ENCODE assay signal across 9 mouse cellular contexts in the genomic region with DNA sequence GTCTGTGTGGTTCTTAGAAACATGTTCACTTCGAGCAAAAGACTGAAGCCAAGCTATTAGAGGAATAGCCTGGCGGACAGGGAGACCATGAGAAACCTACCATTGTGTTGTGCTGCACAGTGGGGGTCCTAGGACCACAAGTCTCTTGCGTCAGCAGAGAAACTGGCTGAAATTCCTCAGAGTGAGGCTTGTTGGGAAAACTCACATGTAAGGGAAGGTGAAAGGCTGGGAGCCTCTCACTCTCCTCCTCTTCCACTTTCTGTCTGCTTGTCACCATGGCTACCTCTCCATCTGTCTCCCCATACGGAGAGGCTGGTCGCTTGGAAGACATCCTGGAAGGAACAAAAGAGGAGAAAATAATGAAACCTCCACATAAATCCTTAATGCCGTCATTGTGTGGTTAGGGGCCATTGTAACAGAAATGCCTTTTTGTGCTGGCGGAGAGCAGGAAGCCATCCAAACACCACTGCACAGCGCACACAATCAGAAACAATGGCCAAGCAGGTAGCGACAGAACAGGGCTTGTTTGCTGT.
A peak's percentile ranks its signal among the peaks of the same experiment; 100 is the strongest.
DNase-seq lines count a peak whose midpoint lies in the region; ATAC-seq lines count a peak whose summit lies in the region.
"Had no signal": no experiment of that assay in that cellular context is flagged by ENCODE, and none has a peak within 500 bp of the region (broad histone marks: within the 10 kb centered on the region; RNA-seq: fewer than 3 reads in every experiment).

No protein-coding gene starts in this region.

- H3K9ac ChIP-seq in hindbrain, embryonic 16.5 days (ENCODE audit: low read depth, low read length): no peak overlapping the region
- H3K9ac ChIP-seq in midbrain, embryonic 12.5 days (replicated peaks): no peak overlapping the region
- no peak overlapping the region for H3K9ac ChIP-seq in intestine, embryonic 15.5 days
- H3K9ac ChIP-seq: limb, embryonic 15.5 days had no signal

- H3K36me3 ChIP-seq in hindbrain, embryonic 16.5 days (ENCODE audit: control insufficient read depth, insufficient read depth, low read length): no peaks in the 10 kb centered on the region
- no peaks in the 10 kb centered on the region for H3K36me3 ChIP-seq in midbrain, embryonic 12.5 days
- no peaks in the 10 kb centered on the region for H3K36me3 ChIP-seq in intestine, embryonic 15.5 days
- H3K36me3 ChIP-seq: limb, embryonic 15.5 days had no signal

- H3K4me1 ChIP-seq in hindbrain, embryonic 16.5 days (ENCODE audit: control insufficient read depth, insufficient read depth, low read depth, low read length): peaks cover 9% of the 10 kb centered on the region
- peaks cover 35% of the 10 kb centered on the region for H3K4me1 ChIP-seq in midbrain, embryonic 12.5 days
- H3K4me1 ChIP-seq in intestine, embryonic 15.5 days (replicated peaks): no peaks in the 10 kb centered on the region
- H3K4me1 ChIP-seq: limb, embryonic 15.5 days had no signal

- no peaks in the 10 kb centered on the region for H3K9me3 ChIP-seq in hindbrain, embryonic 16.5 days (ENCODE audit: control insufficient read depth, low read length)
- H3K9me3 ChIP-seq in midbrain, embryonic 12.5 days: no peaks in the 10 kb centered on the region
- no peaks in the 10 kb centered on the region for H3K9me3 ChIP-seq in intestine, embryonic 15.5 days
- H3K9me3 ChIP-seq: limb, embryonic 15.5 days had no signal

- no peak overlapping the region for H3K4me2 ChIP-seq in hindbrain, embryonic 16.5 days (ENCODE audit: low read length)
- peak overlapping the region; percentile 37 for H3K4me2 ChIP-seq in midbrain, embryonic 12.5 days (replicated peaks)
- no peak overlapping the region for H3K4me2 ChIP-seq in intestine, embryonic 15.5 days (replicated peaks)
- H3K4me2 ChIP-seq: limb, embryonic 15.5 days had no signal

- WGBS in hindbrain, embryonic 16.5 days: 12% methylated on average over 9 of the region's 9 CpGs
- WGBS in midbrain, embryonic 12.5 days: 13% methylated on average over 9 of the region's 9 CpGs
- WGBS in intestine, embryonic 15.5 days: 79% methylated on average over 9 of the region's 9 CpGs

- H3K27ac ChIP-seq in hindbrain, embryonic 16.5 days (ENCODE audit: low read depth, low read length): peak overlapping the region; percentile 57
- peak overlapping the region; percentile 72 for H3K27ac ChIP-seq in midbrain, embryonic 12.5 days (replicated peaks)
- no peak overlapping the region for H3K27ac ChIP-seq in intestine, embryonic 15.5 days
- H3K27ac ChIP-seq: limb, embryonic 15.5 days had no signal

- no peaks in the 10 kb centered on the region for H3K27me3 ChIP-seq in hindbrain, embryonic 16.5 days (replicated peaks; ENCODE audit: control insufficient read depth, insufficient read depth, low read length)
- no peaks in the 10 kb centered on the region for H3K27me3 ChIP-seq in midbrain, embryonic 12.5 days
- H3K27me3 ChIP-seq in intestine, embryonic 15.5 days (replicated peaks): no peaks in the 10 kb centered on the region
- H3K27me3 ChIP-seq: limb, embryonic 15.5 days had no signal

- peak; percentile 82 for DNase-seq in brain, adult 2 months (ENCODE audit: low read depth, low spot score)
- DNase-seq in embryo, embryonic 10 days (ENCODE audit: low spot score): peak; percentile 67
- DNase-seq in lung, postnatal 36 days: no peak

- ATAC-seq in hindbrain, embryonic 16.5 days: peak; percentile 88
- peak; percentile 77 for ATAC-seq in midbrain, embryonic 12.5 days (ENCODE audit: low FRiP score, low read depth)
- ATAC-seq in CD4-positive, CD25-positive, alpha-beta regulatory T cell, adult 4 months: no peak
- ATAC-seq in intestine, embryonic 15.5 days: no peak
- no peak for ATAC-seq in megakaryocyte-erythroid progenitor cell, adult 5-6 weeks (replicated peaks; ENCODE audit: low FRiP score, low TSS enrichment, poor library complexity, severe bottlenecking)

- H3K4me3 ChIP-seq in hindbrain, embryonic 16.5 days (ENCODE audit: low read length): no peak overlapping the region
- no peak overlapping the region for H3K4me3 ChIP-seq in midbrain, embryonic 12.5 days
- H3K4me3 ChIP-seq in intestine, embryonic 15.5 days (replicated peaks): no peak overlapping the region
- H3K4me3 ChIP-seq: limb, embryonic 15.5 days had no signal

Comparison
In these comparisons a context has a peak if more than half of its experiments do, and no peak if none do; other contexts are left out.
1. ATAC-seq: peak in hindbrain, embryonic 16.5 days (single experiment) and midbrain, embryonic 12.5 days (single experiment); none in CD4-positive, CD25-positive, alpha-beta regulatory T cell, adult 4 months (single experiment), intestine, embryonic 15.5 days (single experiment) and megakaryocyte-erythroid progenitor cell, adult 5-6 weeks (single experiment).